Comparison of ENCODE assay signal across 23 mouse cellular contexts in genomic region chr13:104794421-104794820, GRCm38 (mm10).
"Had no signal": no experiment of that assay in that cellular context is flagged by ENCODE, and none has a peak within 500 bp of the region (broad histone marks: within the 10 kb centered on the region; RNA-seq: fewer than 3 reads in every experiment).

No protein-coding gene starts in this region.

- DNase-seq: kidney, adult 2 months; kidney, postnatal 25 days; layer of hippocampus, adult 9-11 months; liver; lung, adult 18-20 months; lung, postnatal 10 days; right cerebral cortex, adult 18-20 months; right cerebral cortex, postnatal 14 days; right cerebral cortex, postnatal 4 days; thymus, adult 18-20 months; thymus, postnatal 36 days had no signal

- H3K27ac ChIP-seq: kidney, postnatal 0 days; layer of hippocampus, adult 2 months; limb, embryonic 10.5 days; limb, embryonic 13.5 days; liver, embryonic 12.5 days; liver, embryonic 15.5 days; lung, embryonic 15.5 days; macrophage; midbrain, embryonic 12.5 days; midbrain, embryonic 15.5 days had no signal

- ATAC-seq: intestine, postnatal 0 days; liver, embryonic 12.5 days; midbrain, embryonic 15.5 days had no signal

- H3K27me3 ChIP-seq: limb, embryonic 13.5 days; liver, embryonic 12.5 days; liver, embryonic 15.5 days; lung, embryonic 15.5 days; midbrain, embryonic 12.5 days; midbrain, embryonic 15.5 days had no signal

- H3K4me1 ChIP-seq: limb, embryonic 10.5 days; limb, embryonic 13.5 days; liver, embryonic 12.5 days; liver, embryonic 15.5 days; lung, embryonic 15.5 days; midbrain, embryonic 12.5 days; midbrain, embryonic 15.5 days had no signal

- H3K9me3 ChIP-seq: limb, embryonic 10.5 days; limb, embryonic 13.5 days; liver, embryonic 12.5 days; liver, embryonic 15.5 days; lung, embryonic 15.5 days; midbrain, embryonic 12.5 days; midbrain, embryonic 15.5 days had no signal

- H3K4me3 ChIP-seq: layer of hippocampus, adult 2 months; limb, embryonic 10.5 days; limb, embryonic 13.5 days; liver, embryonic 12.5 days; liver, embryonic 15.5 days; lung, embryonic 15.5 days; midbrain, embryonic 12.5 days; midbrain, embryonic 15.5 days; myocyte had no signal
